Mouse (Mus musculus) lung, adult 2 months (tissue): ENCODE measurements around the gene Mcidas.

Source experiments
- CTCF ChIP-seq: fragments of 200-500 bp; IDR thresholded peaks from 2 replicates; pipeline ENCODE4 v1.5.1; 2011; ENCODE audit warnings: mild to moderate bottlenecking, low read length, control low read depth; ENCODE audit not compliant: insufficient read depth
- POLR2A ChIP-seq: fragments of 200-500 bp; IDR thresholded peaks from 2 replicates; pipeline ENCODE4 v1.6.1; 2011; ENCODE audit warnings: low read depth, mild to moderate bottlenecking, control low read depth, low read length, borderline replicate concordance; ENCODE audit errors: extremely low read depth

DNA sequence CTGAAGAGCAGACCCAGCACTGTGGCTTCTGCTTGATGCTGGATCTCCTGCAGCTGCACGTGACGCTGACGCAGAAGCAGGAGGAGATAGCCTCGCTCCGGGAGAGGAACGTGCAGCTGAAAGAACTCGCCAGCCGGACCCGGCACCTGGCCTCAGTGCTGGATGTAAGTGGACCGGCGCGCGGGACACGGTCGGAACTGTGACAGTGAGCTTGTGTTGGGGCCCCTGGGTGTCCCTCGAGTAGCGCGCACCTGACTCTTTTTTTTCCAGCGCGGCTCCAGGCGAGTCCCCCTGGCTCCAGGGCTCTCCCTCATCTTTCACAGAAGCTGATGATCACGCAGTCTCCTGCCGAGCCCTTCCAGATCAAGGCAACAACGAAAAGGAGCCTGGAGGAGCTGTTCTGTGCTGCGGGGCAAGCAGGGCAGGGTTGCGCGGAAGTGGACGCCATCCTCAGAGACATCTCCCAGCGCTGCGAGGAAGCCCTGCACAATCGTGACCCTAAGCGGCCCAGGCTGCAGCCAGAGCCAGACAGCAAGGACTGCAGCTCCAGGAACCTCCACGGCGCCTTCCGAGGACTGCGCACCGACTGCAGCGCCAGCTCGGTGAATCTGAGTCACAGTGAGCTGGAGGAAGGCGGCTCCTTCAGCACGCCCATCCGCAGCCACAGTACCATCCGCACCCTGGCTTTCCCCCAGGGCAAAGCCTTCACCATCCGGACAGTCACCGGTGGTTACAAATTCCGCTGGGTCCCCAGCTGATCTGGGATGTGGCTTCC lies 5.0 kb downstream of the Mcidas start:
- TF ChIP-seq POLR2A (peak; percentile 14; the same call in 1 of the 2 replicates), CTCF (no peak)
